Mouse (Mus musculus) neural tube, embryonic 12.5 days (tissue): Measurements from ENCODE around the gene Fam129b. TPM values are rescaled to one million over a fixed set of nuclear protein-coding genes. Genes with fewer than 3 reads are reported as not detected.
A peak's percentile ranks its signal among the peaks of the same experiment; 100 is the strongest.

Experiments used
- ATAC-seq: fragments of 200-750 bp; cut with Nextera tagmentation; 2 replicates; pipeline ENCODE4 v1.8.0; 2017; ENCODE audit warnings: low read depth, mild to moderate bottlenecking, moderate TSS enrichment, moderate library complexity; ENCODE audit not compliant: low FRiP score
- H3K27ac ChIP-seq: fragments of 300-500 bp; sonication (generic); 2 replicates; pipeline ENCODE4 v1.5.1; 2016
- H3K27me3 ChIP-seq: fragments of 300-500 bp; sonication (generic); replicated peaks from 2 replicates; pipeline ENCODE4 v1.6.1; 2016; ENCODE audit warnings: mild to moderate bottlenecking
- H3K36me3 ChIP-seq: fragments of 300-500 bp; sonication (generic); 2 replicates; pipeline ENCODE4 v1.6.1; 2016; ENCODE audit warnings: mild to moderate bottlenecking
- H3K4me1 ChIP-seq: fragments of 300-500 bp; sonication (generic); 2 replicates; pipeline ENCODE4 v1.6.1; 2016
- H3K4me2 ChIP-seq: fragments of 300-500 bp; sonication (generic); replicated peaks from 2 replicates; pipeline ENCODE4 v1.6.1; 2016; ENCODE audit warnings: mild to moderate bottlenecking
- H3K4me3 ChIP-seq: fragments of 300-500 bp; sonication (generic); 2 replicates; pipeline ENCODE4 v1.5.1; 2016
- H3K9ac ChIP-seq: fragments of 300-500 bp; sonication (generic); 2 replicates; pipeline ENCODE4 v1.6.1; 2016; ENCODE audit warnings: mild to moderate bottlenecking
- H3K9me3 ChIP-seq: fragments of 300-500 bp; sonication (generic); 2 replicates; pipeline ENCODE4 v1.6.1; 2016; ENCODE audit warnings: mild to moderate bottlenecking
- WGBS: fragments of 180-500 bp; shearing (Covaris S2); methylation state at CpG from one replicate; pipeline ENCODE4 v1.1.7; 2016; 5-methylcytosine and 5-hydroxymethylcytosine counted together
- polyA plus RNA-seq: library from polyadenylated mRNA; unstranded; fragments of >200 nt; fragmentation: Nextera tagmentation; extraction: Ambion mirVana; gene quantifications from 2 replicates; pipeline ENCODE4 v1.2.1, GENCODE M21; 2016

The Fam129b gene
- polyA plus RNA-seq, 1 experiment from 2014 or later: 40.3 TPM

GRCm38 (mm10) chr2:32917526-32917925 lies 41.6 kb downstream of the Fam129b start:
- WGBS: 81% methylated on average over 11 of the region's 11 CpGs
- Histone ChIP-seq H3K4me1 (peaks cover 6% of the 10 kb centered on the region; the same call in 1 of the 2 replicates), H3K27me3 (no peaks in the 10 kb centered on the region), H3K4me2 (no peak overlapping the region), H3K36me3 (peaks cover 44% of the 10 kb centered on the region), H3K9me3 (no peaks in the 10 kb centered on the region), H3K27ac (no peak overlapping the region), H3K4me3 (no peak overlapping the region), H3K9ac (no peak overlapping the region)
- no peak for ATAC-seq

DNA sequence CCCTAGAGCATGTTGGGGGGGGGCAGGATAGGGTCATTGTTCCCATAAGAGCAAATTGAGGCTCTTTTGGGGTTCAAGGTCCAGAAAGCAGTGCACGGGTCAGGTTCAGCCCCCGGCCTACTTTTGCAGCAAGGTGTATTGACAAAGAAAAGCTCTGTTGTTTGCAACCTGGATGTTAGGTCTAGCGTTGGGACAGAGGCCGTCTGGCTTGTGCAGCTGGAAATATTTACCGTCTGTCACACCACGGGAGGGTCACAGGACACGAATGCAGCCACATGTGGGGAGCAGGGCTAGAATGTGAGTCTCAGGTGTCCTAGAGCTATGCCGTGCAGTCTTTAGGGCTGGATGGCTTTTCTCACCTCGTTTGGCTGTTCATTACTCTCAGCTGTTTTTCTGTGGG lies 42.5 kb downstream of the Fam129b start:
- Histone ChIP-seq H3K4me3 (no peak overlapping the region), H3K27me3 (no peaks in the 10 kb centered on the region), H3K9ac (no peak overlapping the region), H3K9me3 (no peaks in the 10 kb centered on the region), H3K27ac (no peak overlapping the region), H3K4me2 (no peak overlapping the region), H3K4me1 (peaks cover 6% of the 10 kb centered on the region; the same call in 1 of the 2 replicates), H3K36me3 (peaks cover 52% of the 10 kb centered on the region)
- ATAC-seq: no peak
- WGBS: 80% methylated on average over 9 of the region's 9 CpGs

- H3K4me3 ChIP-seq: no peak overlapping the region
- H3K27ac ChIP-seq: no peak overlapping the region
- H3K36me3 ChIP-seq: peaks cover 64% of the 10 kb centered on the region
- H3K27me3 ChIP-seq: no peaks in the 10 kb centered on the region
- no peak overlapping the region for H3K4me2 ChIP-seq
- ATAC-seq: no peak
- no peaks in the 10 kb centered on the region for H3K4me1 ChIP-seq
- H3K9me3 ChIP-seq: no peaks in the 10 kb centered on the region
- H3K9ac ChIP-seq: no peak overlapping the region
- 85% methylated on average over 7 of the region's 7 CpGs for WGBS
Observed at GRCm38 (mm10) chr2:32921235-32921634, 45.3 kb downstream of the Fam129b start.

- Histone ChIP-seq H3K9ac (no peak overlapping the region), H3K27ac (no peak overlapping the region), H3K36me3 (peaks cover 69% of the 10 kb centered on the region), H3K9me3 (no peaks in the 10 kb centered on the region), H3K4me2 (no peak overlapping the region), H3K4me1 (no peaks in the 10 kb centered on the region), H3K27me3 (no peaks in the 10 kb centered on the region), H3K4me3 (no peak overlapping the region)
- WGBS: 90% methylated on average over 15 of the region's 15 CpGs
- no peak for ATAC-seq
Observed at GRCm38 (mm10) chr2:32921801-32922380, 46.0 kb downstream of the Fam129b start.

GRCm38 (mm10) chr2:32922564-32922963 lies 46.6 kb downstream of the Fam129b start:
- Histone ChIP-seq H3K9me3 (no peaks in the 10 kb centered on the region), H3K4me2 (no peak overlapping the region), H3K9ac (no peak overlapping the region), H3K27ac (no peak overlapping the region), H3K4me3 (no peak overlapping the region), H3K36me3 (peaks cover 71% of the 10 kb centered on the region), H3K4me1 (no peaks in the 10 kb centered on the region), H3K27me3 (no peaks in the 10 kb centered on the region)
- no peak for ATAC-seq
- 89% methylated on average over 13 of the region's 13 CpGs for WGBS

DNA sequence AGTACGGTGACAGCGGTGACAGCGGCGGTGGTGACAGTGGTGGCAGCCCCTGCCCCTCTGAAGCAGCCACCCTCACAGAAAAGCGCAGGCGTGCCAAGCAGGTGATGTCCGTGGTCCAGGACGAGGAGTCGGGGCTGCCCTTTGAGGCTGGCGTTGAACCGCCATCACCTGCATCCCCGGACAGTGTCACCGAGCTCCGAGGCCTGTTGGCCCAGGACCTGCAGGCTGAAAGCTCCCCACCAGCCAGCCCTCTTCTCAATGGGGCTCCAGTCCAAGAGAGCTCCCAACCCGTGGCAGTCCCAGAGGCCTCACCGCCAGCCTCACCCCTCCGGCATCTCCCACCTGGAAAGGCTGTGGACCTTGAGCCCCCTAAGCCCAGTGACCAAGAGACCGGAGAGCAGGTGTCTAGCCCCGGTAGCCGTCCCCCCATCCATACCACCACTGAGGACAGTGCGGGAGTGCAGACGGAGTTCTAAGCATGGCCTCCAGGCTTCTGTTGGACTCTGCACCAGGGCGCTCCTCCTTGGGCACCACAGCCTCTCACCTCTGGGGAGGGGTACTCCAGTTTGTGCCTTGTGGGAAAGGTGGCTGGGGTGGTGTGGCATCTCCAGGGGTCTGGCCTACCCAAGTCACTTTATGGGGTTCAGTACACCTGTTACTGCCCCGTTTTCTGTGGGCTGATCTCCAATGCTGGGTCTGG lies 47.8 kb downstream of the Fam129b start:
- H3K27ac ChIP-seq: no peak overlapping the region
- no peaks in the 10 kb centered on the region for H3K27me3 ChIP-seq
- no peak overlapping the region for H3K4me2 ChIP-seq
- H3K4me3 ChIP-seq: no peak overlapping the region
- H3K4me1 ChIP-seq: no peaks in the 10 kb centered on the region
- no peak for ATAC-seq
- 93% methylated on average over 24 of the region's 24 CpGs for WGBS
- H3K9ac ChIP-seq: no peak overlapping the region
- peaks cover 67% of the 10 kb centered on the region for H3K36me3 ChIP-seq
- H3K9me3 ChIP-seq: no peaks in the 10 kb centered on the region

DNA sequence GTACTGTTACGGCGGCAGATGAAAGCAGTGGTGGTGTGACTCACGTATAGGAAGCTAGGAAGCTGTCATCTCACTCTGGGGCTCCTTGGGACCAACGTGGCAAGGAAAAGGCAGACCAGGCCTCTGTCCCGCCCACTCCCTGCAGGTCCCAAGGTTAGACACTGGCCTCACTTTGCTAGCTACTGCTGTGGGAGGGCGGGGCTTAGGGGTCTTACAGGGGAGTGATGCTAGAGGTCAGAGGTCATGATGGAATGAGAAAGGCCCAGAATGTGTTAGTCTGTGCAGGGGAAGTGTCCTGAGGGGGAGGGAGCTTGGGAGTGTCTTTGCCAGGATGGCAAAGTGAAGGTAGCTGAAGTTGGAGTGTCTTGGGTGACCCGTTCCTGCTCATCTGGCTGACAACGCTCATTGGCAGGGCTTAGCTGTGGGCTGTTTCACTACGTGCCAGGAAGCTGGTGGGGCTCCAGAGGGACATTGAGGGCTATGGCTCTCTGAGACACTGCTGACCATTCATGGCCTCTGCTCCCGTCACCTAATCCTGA lies 48.5 kb downstream of the Fam129b start:
- H3K27ac ChIP-seq: no peak overlapping the region
- 75% methylated on average over 10 of the region's 10 CpGs for WGBS
- H3K36me3 ChIP-seq: peaks cover 64% of the 10 kb centered on the region
- ATAC-seq: no peak
- H3K9ac ChIP-seq: no peak overlapping the region
- H3K9me3 ChIP-seq: no peaks in the 10 kb centered on the region
- H3K4me3 ChIP-seq: no peak overlapping the region
- no peak overlapping the region for H3K4me2 ChIP-seq
- H3K4me1 ChIP-seq: no peaks in the 10 kb centered on the region
- no peaks in the 10 kb centered on the region for H3K27me3 ChIP-seq

DNA sequence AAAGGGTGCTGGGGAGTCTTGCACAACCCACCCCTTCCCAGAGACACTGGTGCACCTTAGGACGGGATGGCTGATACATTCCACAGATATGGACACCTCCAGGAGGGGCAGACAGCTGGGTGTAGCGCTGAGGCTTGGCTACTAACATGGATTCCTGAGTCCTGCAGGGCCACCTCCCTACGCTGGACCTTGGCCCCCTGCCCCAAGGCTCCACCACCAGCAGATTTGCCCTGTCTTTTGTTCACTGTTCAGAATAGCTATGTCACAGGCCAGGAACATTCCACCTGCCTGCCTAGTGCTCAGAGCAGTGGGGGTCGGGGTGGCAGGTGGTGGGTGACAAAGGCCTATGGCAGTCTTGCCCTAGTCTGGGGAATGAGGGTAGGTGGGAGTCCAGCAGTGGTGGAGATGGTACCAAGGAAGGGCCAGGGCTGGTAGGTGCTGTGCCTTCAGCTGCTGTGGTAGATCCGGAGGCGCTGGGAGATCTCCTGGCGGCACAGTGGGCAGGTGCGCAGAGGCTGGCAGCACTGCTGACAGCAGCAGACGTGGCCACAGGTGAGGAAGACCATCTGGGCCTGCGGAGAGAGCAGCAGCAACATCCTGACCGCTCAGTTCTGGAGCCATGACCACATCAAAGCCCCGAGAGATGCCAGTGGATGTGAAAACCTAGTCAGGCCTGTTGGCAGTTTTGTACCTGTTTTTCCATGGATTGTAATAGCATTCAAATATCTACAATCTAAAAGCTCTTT lies 50.6 kb downstream of the Fam129b start:
- no peak for ATAC-seq
- no peaks in the 10 kb centered on the region for H3K4me1 ChIP-seq
- H3K4me2 ChIP-seq: no peak overlapping the region
- 92% methylated on average over 12 of the region's 12 CpGs for WGBS
- H3K9me3 ChIP-seq: no peaks in the 10 kb centered on the region
- H3K4me3 ChIP-seq: no peak overlapping the region
- no peak overlapping the region for H3K27ac ChIP-seq
- H3K36me3 ChIP-seq: peaks cover 51% of the 10 kb centered on the region
- H3K9ac ChIP-seq: no peak overlapping the region
- H3K27me3 ChIP-seq: no peaks in the 10 kb centered on the region

GRCm38 (mm10) chr2:32927624-32928234 lies 51.8 kb downstream of the Fam129b start:
- Histone ChIP-seq H3K4me2 (no peak overlapping the region), H3K9ac (no peak overlapping the region), H3K4me1 (no peaks in the 10 kb centered on the region), H3K9me3 (no peaks in the 10 kb centered on the region), H3K27me3 (no peaks in the 10 kb centered on the region), H3K4me3 (no peak overlapping the region), H3K36me3 (peaks cover 40% of the 10 kb centered on the region), H3K27ac (no peak overlapping the region)
- 83% methylated on average over 15 of the region's 15 CpGs for WGBS
- no peak for ATAC-seq

DNA sequence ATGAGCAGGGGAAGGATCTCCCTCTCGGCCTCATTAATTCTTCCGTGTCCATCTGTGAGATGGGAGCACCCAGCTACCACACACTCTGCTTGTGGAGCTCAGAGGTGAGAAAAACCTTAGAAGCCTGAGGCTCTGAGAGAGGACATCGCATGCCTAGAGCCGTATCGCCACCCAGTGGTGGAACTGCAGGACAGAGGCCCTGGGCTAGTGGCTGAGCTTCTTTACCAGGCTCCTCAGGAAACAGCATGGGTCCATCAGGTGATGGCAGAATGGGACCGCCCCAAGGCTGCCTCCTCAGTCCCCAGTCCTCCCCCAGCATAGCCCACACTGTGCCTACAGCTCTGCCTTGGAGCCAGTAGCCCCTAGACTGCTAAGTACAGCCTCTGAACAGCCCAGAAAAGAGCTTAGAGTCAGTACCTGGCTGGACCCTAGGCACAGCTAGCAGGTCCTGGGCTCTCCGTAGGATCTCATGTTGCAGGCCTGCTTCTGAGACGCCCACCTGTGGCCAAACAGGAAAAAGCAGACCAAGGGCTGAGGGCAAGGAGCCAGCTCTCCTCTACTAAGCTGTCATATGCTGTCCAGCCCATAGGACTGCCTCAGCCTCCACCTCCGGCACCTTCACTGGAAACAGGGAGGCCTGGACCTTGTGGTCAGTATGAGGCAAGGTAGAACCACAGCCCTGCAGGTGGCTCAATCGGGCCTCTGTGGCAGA lies 52.5 kb downstream of the Fam129b start:
- peak; percentile 35; the same call in 1 of the 2 replicates for ATAC-seq
- Histone ChIP-seq H3K4me3 (no peak overlapping the region), H3K9me3 (no peaks in the 10 kb centered on the region), H3K36me3 (peaks cover 40% of the 10 kb centered on the region), H3K4me1 (no peaks in the 10 kb centered on the region), H3K27ac (no peak overlapping the region), H3K27me3 (no peaks in the 10 kb centered on the region), H3K4me2 (no peak overlapping the region), H3K9ac (no peak overlapping the region)
- WGBS: 31% methylated on average over 10 of the region's 10 CpGs

DNA sequence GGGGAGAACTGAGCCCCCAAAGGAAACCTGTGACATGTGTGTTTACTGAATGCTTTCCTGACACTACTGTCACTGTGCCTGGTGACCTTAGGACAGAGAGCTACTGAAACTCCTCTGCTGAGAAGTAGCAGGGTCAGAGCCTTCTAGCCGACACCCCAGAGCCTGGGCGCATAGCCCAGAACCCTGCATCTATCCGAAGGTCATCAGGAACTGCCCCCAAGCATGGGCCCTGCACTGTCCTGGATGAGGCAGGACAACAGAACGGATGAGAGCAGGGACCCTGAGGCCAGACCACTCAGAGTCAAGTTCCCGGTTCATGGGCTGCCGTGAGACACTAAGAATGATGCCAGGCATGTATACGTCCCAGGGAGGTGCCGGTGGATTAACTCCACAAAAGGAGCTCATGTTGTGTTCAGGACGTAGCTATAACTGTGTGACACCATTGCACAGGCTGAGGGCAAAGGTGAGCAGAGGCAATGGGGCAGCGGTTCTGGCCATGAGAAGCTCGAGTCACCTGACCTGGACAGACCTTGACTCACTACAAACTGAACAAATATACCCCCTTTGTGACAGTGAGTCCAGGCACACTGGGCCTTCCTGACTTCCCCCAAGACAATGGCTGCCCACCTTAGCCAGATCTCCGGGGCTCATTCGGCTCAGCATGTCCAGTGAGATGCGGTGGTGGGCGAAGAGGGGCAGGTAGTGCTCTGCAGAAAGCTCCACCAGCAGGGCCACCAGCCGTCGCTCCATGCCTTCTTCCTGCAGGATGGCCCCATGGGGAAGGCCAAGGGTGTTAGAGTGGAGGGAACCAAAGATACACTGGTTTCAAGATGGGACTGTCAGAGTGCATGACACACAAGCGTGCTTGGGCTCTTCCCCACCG lies 53.3 kb downstream of the Fam129b start:
- no peak overlapping the region for H3K9ac ChIP-seq
- H3K27ac ChIP-seq: no peak overlapping the region
- H3K4me1 ChIP-seq: no peaks in the 10 kb centered on the region
- peaks cover 40% of the 10 kb centered on the region for H3K36me3 ChIP-seq
- WGBS: 91% methylated on average over 19 of the region's 19 CpGs
- H3K4me3 ChIP-seq: no peak overlapping the region
- no peaks in the 10 kb centered on the region for H3K9me3 ChIP-seq
- no peak for ATAC-seq
- no peak overlapping the region for H3K4me2 ChIP-seq
- H3K27me3 ChIP-seq: no peaks in the 10 kb centered on the region
